Mouse (Mus musculus) MEL (cell line): ENCODE results near the gene Cklf. TPM values are rescaled to one million over a fixed set of nuclear protein-coding genes. Genes with fewer than 3 reads are reported as not detected.

Experiments
- DNase-seq: peaks from one replicate; pipeline ENCODE4 v3.0.0; 2011; ENCODE audit warnings: low read depth, low spot score
- H3K27ac ChIP-seq: 2 replicates; pipeline ENCODE4 v1.5.1; 2012; ENCODE audit warnings: low read depth, mild to moderate bottlenecking, control low read depth, low read length, moderate library complexity; ENCODE audit not compliant: control insufficient read depth
- H3K27me3 ChIP-seq, 2 experiments: fragments of 150-350 bp in 1 of 2; sonication (generic) in 1 of 2; 2 replicates each; pipeline ENCODE4 v1.6.1; 2012; ENCODE audit warnings: low read length in 2 of 2, mild to moderate bottlenecking in 2 of 2, improper control_type of control experiment in 1 of 2, moderate library complexity in 1 of 2; ENCODE audit not compliant: insufficient read depth in 2 of 2, control insufficient read depth in 1 of 2
- H3K36me3 ChIP-seq, 2 experiments: 2 replicates each; pipeline ENCODE4 v1.6.1; 2012 to 2014; ENCODE audit warnings: low read length in 2 of 2, improper control_type of control experiment in 1 of 2, inconsistent platforms in 1 of 2, mild to moderate bottlenecking in 1 of 2; ENCODE audit not compliant: insufficient read depth in 2 of 2, control insufficient read depth in 1 of 2
- H3K4me1 ChIP-seq, 2 experiments: fragments of 150-350 bp in 1 of 2; sonication (generic) in 1 of 2; 2 replicates each; pipeline ENCODE4 v1.6.1; 2012; ENCODE audit warnings: low read length in 2 of 2, improper control_type of control experiment in 1 of 2, mild to moderate bottlenecking in 1 of 2; ENCODE audit not compliant: insufficient read depth in 2 of 2, control insufficient read depth in 1 of 2
- H3K4me3 ChIP-seq, 2 experiments: fragments of 150-350 bp in 1 of 2; sonication (generic) in 1 of 2; 2 replicates each; pipeline ENCODE4 v1.5.1; 2012; ENCODE audit warnings: low read depth in 2 of 2, low read length in 2 of 2, mild to moderate bottlenecking in 2 of 2, moderate library complexity in 2 of 2, control low read depth in 1 of 2, improper control_type of control experiment in 1 of 2; ENCODE audit not compliant: control insufficient read depth in 1 of 2, insufficient read depth in 1 of 2
- H3K79me2 ChIP-seq: 2 replicates; pipeline ENCODE4 v1.6.1; 2012; ENCODE audit warnings: mild to moderate bottlenecking, low read length, moderate library complexity; ENCODE audit not compliant: control insufficient read depth, poor library complexity, insufficient read depth
- H3K9ac ChIP-seq: 2 replicates; pipeline ENCODE4 v1.6.1; 2012; ENCODE audit warnings: low read depth, mild to moderate bottlenecking, control low read depth, low read length, moderate library complexity; ENCODE audit not compliant: control insufficient read depth, poor library complexity, severe bottlenecking
- H3K9me3 ChIP-seq: fragments of 150-350 bp; sonication (generic); replicated peaks from 2 replicates; pipeline ENCODE4 v1.6.1; 2012; ENCODE audit warnings: mild to moderate bottlenecking, low read length, improper control_type of control experiment, moderate library complexity; ENCODE audit not compliant: insufficient read depth
- BHLHE40 ChIP-seq: IDR thresholded peaks from 2 replicates; pipeline ENCODE4 v1.6.1; 2012; ENCODE audit warnings: low read depth, mild to moderate bottlenecking, inconsistent platforms, low read length, improper control_type of control experiment, borderline replicate concordance
- CHD2 ChIP-seq: IDR thresholded peaks from 2 replicates; pipeline ENCODE4 v1.6.1; 2011; ENCODE audit warnings: low read length, improper control_type of control experiment
- CTCF ChIP-seq, 3 experiments: IDR thresholded peaks in 2 of 3; conservative IDR thresholded peaks in 1 of 3; 2 replicates each; pipeline ENCODE4 v1.5.1; 2011 to 2012; ENCODE audit warnings: low read length in 3 of 3, low read depth in 2 of 3, mild to moderate bottlenecking in 2 of 3, improper control_type of control experiment in 1 of 3, inconsistent platforms in 1 of 3, mixed read lengths in 1 of 3, moderate library complexity in 1 of 3; ENCODE audit not compliant: control insufficient read depth in 1 of 3, insufficient read depth in 1 of 3, poor library complexity in 1 of 3, severe bottlenecking in 1 of 3
- E2F4 ChIP-seq: IDR thresholded peaks from 2 replicates; pipeline ENCODE4 v1.6.1; 2011; ENCODE audit warnings: low read depth, low read length, improper control_type of control experiment, borderline replicate concordance
- EP300 ChIP-seq, 2 experiments: IDR thresholded peaks; 2 replicates each; pipeline ENCODE4 v1.6.1; 2011; ENCODE audit warnings: improper control_type of control experiment in 2 of 2, low read length in 2 of 2, low read depth in 1 of 2, mild to moderate bottlenecking in 1 of 2
- ETS1 ChIP-seq: IDR thresholded peaks from 2 replicates; pipeline ENCODE4 v1.6.1; 2012; ENCODE audit warnings: low read depth, mild to moderate bottlenecking, inconsistent platforms, low read length, improper control_type of control experiment, moderate library complexity
- GATA1 ChIP-seq: IDR thresholded peaks from 2 replicates; pipeline ENCODE4 v1.6.1; 2011; ENCODE audit warnings: low read depth, low read length, improper control_type of control experiment
- HCFC1 ChIP-seq: IDR thresholded peaks from 2 replicates; pipeline ENCODE4 v1.6.1; 2012; ENCODE audit warnings: low read depth, mild to moderate bottlenecking, inconsistent platforms, low read length, improper control_type of control experiment, moderate library complexity
- JUND ChIP-seq: IDR thresholded peaks from 2 replicates; pipeline ENCODE4 v1.6.1; 2011; ENCODE audit warnings: low read depth, mild to moderate bottlenecking, improper control_type of control experiment, low read length
- MAFK ChIP-seq: IDR thresholded peaks from 2 replicates; pipeline ENCODE4 v1.6.1; 2011; ENCODE audit warnings: low read depth, mild to moderate bottlenecking, low read length, improper control_type of control experiment, borderline replicate concordance
- MAX ChIP-seq: IDR thresholded peaks from 2 replicates; pipeline ENCODE4 v1.6.1; 2011; ENCODE audit warnings: low read length, improper control_type of control experiment
- MAZ ChIP-seq: IDR thresholded peaks from 2 replicates; pipeline ENCODE4 v1.6.1; 2012; ENCODE audit warnings: low read depth, mild to moderate bottlenecking, inconsistent platforms, low read length, improper control_type of control experiment
- MXI1 ChIP-seq: IDR thresholded peaks from 2 replicates; pipeline ENCODE4 v1.6.1; 2011; ENCODE audit warnings: mild to moderate bottlenecking, low read depth, low read length, improper control_type of control experiment
- MYB ChIP-seq: IDR thresholded peaks from 2 replicates; pipeline ENCODE4 v1.6.1; 2011; ENCODE audit warnings: mild to moderate bottlenecking, low read depth, low read length, improper control_type of control experiment
- MYC ChIP-seq: IDR thresholded peaks from 2 replicates; pipeline ENCODE4 v1.6.1; 2011; ENCODE audit warnings: low read depth, mild to moderate bottlenecking, low read length, improper control_type of control experiment, moderate library complexity
- NELFE ChIP-seq: IDR thresholded peaks from 2 replicates; pipeline ENCODE4 v1.6.1; 2011; ENCODE audit warnings: low read depth, low read length, improper control_type of control experiment
- NRF1 ChIP-seq: IDR thresholded peaks from 2 replicates; pipeline ENCODE4 v1.6.1; 2014; ENCODE audit warnings: low read depth, mild to moderate bottlenecking, inconsistent platforms, low read length, improper control_type of control experiment, moderate library complexity; ENCODE audit not compliant: poor library complexity, insufficient read depth, severe bottlenecking
- POLR2A ChIP-seq, 2 experiments: IDR thresholded peaks; 2 replicates each; pipeline ENCODE4 v1.6.1; 2011 to 2012; ENCODE audit warnings: low read length in 2 of 2, mild to moderate bottlenecking in 2 of 2, control low read depth in 1 of 2, improper control_type of control experiment in 1 of 2, low read depth in 1 of 2, moderate library complexity in 1 of 2; ENCODE audit not compliant: control insufficient read depth in 1 of 2, insufficient read depth in 1 of 2, poor library complexity in 1 of 2
- POLR2AphosphoS2 ChIP-seq: IDR thresholded peaks from 2 replicates; pipeline ENCODE4 v1.6.1; 2011; ENCODE audit warnings: low read length, improper control_type of control experiment
- POLR2AphosphoS5 ChIP-seq: IDR thresholded peaks from 2 replicates; pipeline ENCODE4 v1.6.1; 2012; ENCODE audit warnings: low read depth, borderline replicate concordance, mild to moderate bottlenecking, inconsistent platforms, low read length, moderate library complexity, mixed read lengths
- RCOR1 ChIP-seq: IDR thresholded peaks from 2 replicates; pipeline ENCODE4 v1.6.1; 2012; ENCODE audit warnings: low read depth, mild to moderate bottlenecking, inconsistent platforms, low read length, improper control_type of control experiment
- SIN3A ChIP-seq: IDR thresholded peaks from 2 replicates; pipeline ENCODE4 v1.6.1; 2012; ENCODE audit warnings: low read length, improper control_type of control experiment, inconsistent platforms
- TCF12 ChIP-seq: IDR thresholded peaks from 2 replicates; pipeline ENCODE4 v1.6.1; 2014; ENCODE audit warnings: low read depth, mild to moderate bottlenecking, inconsistent platforms, low read length, improper control_type of control experiment, moderate library complexity
- USF2 ChIP-seq, 2 experiments: IDR thresholded peaks; 2 replicates each; pipeline ENCODE4 v1.6.1; 2011 to 2012; ENCODE audit warnings: improper control_type of control experiment in 2 of 2, low read length in 2 of 2, borderline replicate concordance in 1 of 2, inconsistent platforms in 1 of 2, low read depth in 1 of 2, mild to moderate bottlenecking in 1 of 2; ENCODE audit not compliant: insufficient read depth in 1 of 2
- polyA plus RNA-seq, 2 experiments: library from polyadenylated mRNA; stranded (reverse) in 1 of 2; unstranded in 1 of 2; fragments of >175 nt in 1 of 2; fragments of >200 nt in 1 of 2; gene quantifications; 2 replicates each; pipeline versions ENCODE4 v1.2.1 to v1.2.4; 2012; ENCODE audit warnings: low replicate concordance in 2 of 2, low read depth in 1 of 2; ENCODE audit not compliant: insufficient read length in 2 of 2, insufficient read depth in 1 of 2, missing spikeins in 1 of 2
- total RNA-seq: library from RNA; depleted of rRNA; stranded (reverse); fragments of 300-350 nt; gene quantifications from 2 replicates; pipeline ENCODE4 v1.2.3, GENCODE M21; 2012

The Cklf gene
- total and polyA plus RNA-seq, 3 experiments, result 27.1 to 30.1 TPM; not detected in 1

DNA sequence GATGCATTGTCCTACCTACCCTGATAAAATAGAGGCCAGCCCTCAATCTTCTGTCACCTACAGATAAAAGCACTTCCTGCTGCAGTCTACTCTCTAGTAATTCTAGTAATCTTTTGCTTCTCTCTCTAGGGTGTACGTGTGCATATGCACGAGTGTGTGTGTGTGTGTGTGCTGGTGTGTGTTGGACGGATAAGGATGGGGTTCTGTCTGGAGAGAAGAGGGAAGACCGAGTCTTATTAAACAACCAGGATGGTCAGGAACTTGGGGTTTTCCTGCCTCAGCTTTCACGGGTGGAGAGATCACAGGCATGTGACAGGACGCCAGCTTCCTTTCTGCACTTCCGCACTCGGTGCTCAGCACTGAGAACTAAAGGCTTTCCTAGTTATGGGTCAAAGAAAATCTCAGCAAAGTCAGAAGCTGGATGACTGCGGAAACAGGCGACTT, 11.2 kb upstream of the Cklf start (continued):
- TF ChIP-seq JUND, result no peak
- TF ChIP-seq HCFC1, result peak; percentile 54
- TF ChIP-seq CHD2, result no peak
- no peak for TF ChIP-seq USF2 (IDR thresholded peaks at IDR 0.05; ENCODE audit: borderline replicate concordance in 1 of 2, insufficient read depth in 1 of 2, low read depth in 1 of 2, low read length in 2 of 2)

DNA sequence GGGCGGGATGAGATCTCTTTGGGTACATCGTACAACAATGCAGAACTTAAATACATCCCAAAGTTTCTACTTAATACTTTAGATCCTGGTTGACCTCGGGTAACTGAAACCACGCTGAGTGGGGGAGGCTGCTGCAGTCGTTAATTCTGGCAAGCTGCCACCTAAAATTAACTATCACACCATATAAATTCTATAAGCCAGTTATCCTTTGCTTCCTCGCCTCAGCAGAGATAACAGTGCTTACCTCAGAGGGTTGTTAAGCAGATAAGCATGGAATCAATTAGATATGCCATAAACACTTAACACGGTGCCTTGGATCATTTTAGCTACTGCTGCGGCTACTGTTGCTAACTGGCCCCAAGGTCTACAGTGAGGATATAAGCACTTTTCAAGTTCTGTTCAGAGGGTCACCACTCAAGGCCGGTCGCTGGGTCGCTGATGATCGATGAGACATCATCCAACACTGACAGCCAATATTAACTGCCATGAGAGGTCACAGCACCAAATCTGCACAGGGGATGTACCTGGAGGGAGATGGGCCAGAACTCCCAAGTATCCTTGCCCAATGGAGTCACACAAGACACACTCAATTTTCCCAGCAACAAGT, 8.5 kb upstream of the Cklf start:
- no peak for TF ChIP-seq HCFC1
- peak; percentile 85 for TF ChIP-seq ETS1
- peak; percentile 67 for TF ChIP-seq SIN3A
- peak; percentile 82 for TF ChIP-seq TCF12
- TF ChIP-seq MXI1, result peak; percentile 22; the same call in 1 of the 2 replicates
- no peak for TF ChIP-seq POLR2AphosphoS2
- TF ChIP-seq MYC, result no peak
- TF ChIP-seq RCOR1, result peak; percentile 60
- peak; percentile 81 to 90 for TF ChIP-seq EP300 (IDR thresholded peaks at IDR 0.05; ENCODE audit: low read depth in 1 of 2, low read length in 2 of 2)
- TF ChIP-seq MYB, result no peak
- peak; percentile 94 for TF ChIP-seq GATA1
- TF ChIP-seq POLR2A (IDR thresholded peaks at IDR 0.05; ENCODE audit: control insufficient read depth in 1 of 2, insufficient read depth in 1 of 2, low read depth in 1 of 2, low read length in 2 of 2, poor library complexity in 1 of 2), result no peak
- TF ChIP-seq NRF1, result no peak
- TF ChIP-seq, all 39 proteins: peak for 7
- Histone ChIP-seq H3K4me3 (no peak overlapping the region), H3K36me3 (peaks cover 0 to 33% of the 10 kb centered on the region in 2 experiments; a peak in 2 of 4 replicates), H3K27ac (peak overlapping the region; percentile 45), H3K27me3 (no peaks in the 10 kb centered on the region), H3K9me3 (no peaks in the 10 kb centered on the region), H3K79me2 (no peaks in the 10 kb centered on the region), H3K4me1 (peaks cover 15 to 52% of the 10 kb centered on the region in 2 experiments), H3K9ac (no peak overlapping the region)
- DNase-seq, result peak; percentile 64

DNA sequence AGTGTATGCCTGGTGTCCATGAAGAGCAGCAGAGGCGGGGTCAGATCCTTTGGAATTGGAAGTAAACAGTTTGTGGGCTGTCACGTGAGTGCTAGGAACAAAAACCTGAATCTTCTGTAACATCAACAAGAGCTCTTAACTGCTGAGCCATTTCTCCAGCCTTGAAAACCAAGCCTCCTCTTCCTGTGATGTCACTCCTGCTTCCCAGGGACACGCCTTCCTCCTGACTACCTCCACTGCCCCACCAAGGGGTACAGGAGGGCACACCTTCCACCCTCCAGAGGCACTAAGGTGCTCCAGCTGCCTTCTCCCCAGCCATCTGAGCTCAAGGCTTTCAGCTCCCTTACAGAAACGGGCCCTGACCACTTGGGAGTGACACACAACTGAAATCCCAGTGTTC, 4.0 kb upstream of the Cklf start:
- Histone ChIP-seq H3K9ac (no peak overlapping the region; the same call in 1 of the 2 replicates), H3K36me3 (peaks cover 0 to 20% of the 10 kb centered on the region in 2 experiments; a peak in 2 of 4 replicates), H3K27me3 (no peaks in the 10 kb centered on the region), H3K27ac (peak overlapping the region; percentile 74), H3K4me3 (no peak overlapping the region), H3K4me1 (peaks cover 10 to 40% of the 10 kb centered on the region in 2 experiments), H3K9me3 (no peaks in the 10 kb centered on the region), H3K79me2 (peaks cover 7% of the 10 kb centered on the region)
- no peak for TF ChIP-seq POLR2AphosphoS2
- TF ChIP-seq MAZ, result no peak
- TF ChIP-seq EP300 (IDR thresholded peaks at IDR 0.05; ENCODE audit: low read depth in 1 of 2, low read length in 2 of 2), result no peak
- TF ChIP-seq BHLHE40, result no peak
- TF ChIP-seq HCFC1, result no peak
- no peak for TF ChIP-seq POLR2A (IDR thresholded peaks at IDR 0.05; ENCODE audit: control insufficient read depth in 1 of 2, insufficient read depth in 1 of 2, low read depth in 1 of 2, low read length in 2 of 2, poor library complexity in 1 of 2)
- TF ChIP-seq NELFE, result no peak
- no peak for TF ChIP-seq SIN3A
- no peak for TF ChIP-seq POLR2AphosphoS5
- no peak for TF ChIP-seq CTCF (IDR thresholded peaks at IDR 0.05 in 2 of 3, conservative IDR thresholded peaks at IDR 0.05 in 1 of 3; ENCODE audit: control insufficient read depth in 1 of 3, insufficient read depth in 1 of 3, low read depth in 2 of 3, low read length in 3 of 3, poor library complexity in 1 of 3, severe bottlenecking in 1 of 3)
- TF ChIP-seq MAX, result no peak
- TF ChIP-seq E2F4, result no peak
- no peak for TF ChIP-seq MAFK
- no peak for DNase-seq
